Mouse (Mus musculus): ENCODE results near the gene Uchl4. TPM values are rescaled to one million over a fixed set of nuclear protein-coding genes. Genes with fewer than 3 reads are reported as not detected.

The Uchl4 gene
- polyA plus RNA-seq, 1 experiment from 2014 or later: 3.2 TPM

DNA sequence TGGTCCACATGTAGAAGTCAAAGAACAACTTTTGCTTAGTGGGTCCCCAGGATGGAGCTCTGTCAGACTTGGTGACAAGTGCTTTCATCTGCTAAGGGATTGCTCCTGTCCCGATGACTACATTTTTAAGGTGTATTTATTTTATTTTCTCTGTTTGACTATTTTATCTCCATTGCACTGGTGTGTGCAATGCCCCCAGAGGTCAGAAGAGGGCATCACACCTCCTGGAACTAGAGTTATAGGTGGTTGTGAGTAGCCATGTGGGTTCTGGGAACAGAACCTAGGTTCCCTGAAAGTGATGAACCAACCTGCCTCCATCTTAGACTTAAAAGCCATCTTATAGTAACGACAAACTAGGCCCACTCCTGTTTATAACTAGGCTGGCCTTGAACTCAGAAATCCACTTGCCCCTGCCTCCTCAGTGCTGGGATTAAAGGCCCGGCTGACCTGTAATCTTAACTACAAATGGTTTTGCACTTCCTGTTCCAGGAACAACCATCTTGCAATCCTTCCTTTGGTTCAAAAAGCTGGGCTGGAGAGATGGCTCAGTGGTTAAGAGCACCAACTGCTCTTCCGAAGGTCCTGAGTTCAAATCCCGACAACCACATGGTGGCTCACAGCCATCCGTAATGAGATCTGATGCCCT lies 43.8 kb downstream of the Uchl4 start:
- 95% methylated on average over 6 of the region's 6 CpGs for WGBS
- H3K27ac ChIP-seq (replicated peaks): no peak overlapping the region
- no peak for ATAC-seq (ENCODE audit: low FRiP score)

GRCm38 (mm10) chr9:64281105-64281780 lies 46.2 kb downstream of the Uchl4 start, which contains the start of gene Tipin:
Gene Tipin, plus strand, starts transcription at chr9:64281581.
- Histone ChIP-seq H3K36me3 (no peaks in the 10 kb centered on the region), H3K9ac (replicated peaks) (peak within 1 kb of the TSS; percentile 93), H3K4me3 (replicated peaks) (peak within 1 kb of the TSS; percentile 76), H3K4me1 (peaks cover 10% of the 10 kb centered on the region), H3K27ac (replicated peaks) (peak within 1 kb of the TSS; percentile 88), H3K4me2 (peak within 1 kb of the TSS; percentile 69), H3K27me3 (replicated peaks) (no peaks in the 10 kb centered on the region), H3K9me3 (replicated peaks) (no peaks in the 10 kb centered on the region)
- ATAC-seq (ENCODE audit: low FRiP score): peak; percentile 98
- WGBS: 2% methylated on average over 46 of the region's 46 CpGs

More for the DNA sequence above, 43.8 kb downstream of the Uchl4 start:
- no peak overlapping the region for H3K9ac ChIP-seq (replicated peaks)
- no peaks in the 10 kb centered on the region for H3K27me3 ChIP-seq (replicated peaks)
- H3K4me3 ChIP-seq (replicated peaks): no peak overlapping the region
- peaks cover 10% of the 10 kb centered on the region for H3K4me1 ChIP-seq
- H3K9me3 ChIP-seq (replicated peaks): no peaks in the 10 kb centered on the region
- H3K36me3 ChIP-seq: no peaks in the 10 kb centered on the region
- no peak overlapping the region for H3K4me2 ChIP-seq

DNA sequence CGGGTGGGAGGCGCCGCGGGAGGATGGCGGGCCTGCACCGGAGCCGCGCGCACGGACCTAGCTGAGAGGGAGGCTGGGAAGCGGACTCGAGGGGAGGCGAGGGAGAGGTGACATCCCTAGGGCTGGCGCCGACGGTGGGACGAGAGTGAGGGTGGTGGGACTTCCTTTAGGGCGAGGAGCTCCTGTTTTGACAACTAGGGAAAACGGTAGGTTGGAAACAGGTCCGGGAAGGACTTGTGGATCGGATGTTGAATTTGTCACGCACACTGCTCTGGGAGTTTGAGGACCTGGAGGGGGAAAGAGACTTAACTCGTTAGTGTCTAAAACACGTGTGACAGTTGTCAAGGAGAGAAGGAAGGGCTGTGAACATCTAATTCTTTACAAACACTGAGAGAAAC lies 46.8 kb downstream of the Uchl4 start:
- Histone ChIP-seq H3K4me3 (replicated peaks) (peak overlapping the region; percentile 76), H3K9me3 (replicated peaks) (no peaks in the 10 kb centered on the region), H3K4me2 (peak overlapping the region; percentile 69), H3K27ac (replicated peaks) (peak overlapping the region; percentile 88), H3K36me3 (no peaks in the 10 kb centered on the region), H3K4me1 (peaks cover 10% of the 10 kb centered on the region), H3K27me3 (replicated peaks) (no peaks in the 10 kb centered on the region), H3K9ac (replicated peaks) (peak overlapping the region; percentile 93)
- WGBS: under 1% methylated on average over 24 of the region's 24 CpGs
- ATAC-seq (ENCODE audit: low FRiP score): peak; percentile 86

DNA sequence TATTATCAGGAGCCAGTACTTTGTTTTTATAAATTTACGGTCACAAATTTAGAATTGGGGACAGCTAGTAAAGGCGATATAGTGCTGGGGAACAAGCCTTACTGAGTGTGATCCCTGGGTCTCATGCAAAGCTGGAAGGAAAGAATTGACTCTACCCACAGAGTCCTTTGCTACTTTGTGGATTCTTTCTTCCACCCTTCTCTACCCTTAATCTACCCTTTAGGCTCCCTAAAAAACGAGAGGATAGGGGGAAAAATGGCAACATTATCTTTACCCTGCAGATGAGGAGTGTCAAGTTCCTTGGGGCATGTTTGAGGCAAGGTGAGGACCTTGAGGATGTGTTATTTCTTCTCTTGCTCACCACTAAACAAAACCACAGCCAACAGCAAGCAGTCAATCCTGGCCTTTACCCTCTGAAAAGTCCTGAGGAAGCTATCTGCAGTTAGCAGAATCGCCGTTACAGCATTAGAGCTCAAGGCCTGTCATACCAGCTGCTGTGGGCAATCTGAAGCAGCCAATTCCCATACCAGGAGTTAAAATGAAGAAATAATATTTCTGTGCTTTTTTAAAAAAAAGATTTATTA lies 47.5 kb downstream of the Uchl4 start:
- 65% methylated on average over 5 of the region's 5 CpGs for WGBS
- H3K9me3 ChIP-seq (replicated peaks): no peaks in the 10 kb centered on the region
- peak overlapping the region; percentile 93; the same call in 1 of the 2 replicates for H3K9ac ChIP-seq (replicated peaks)
- H3K4me2 ChIP-seq: peak overlapping the region; percentile 69
- no peaks in the 10 kb centered on the region for H3K36me3 ChIP-seq
- H3K4me1 ChIP-seq: peaks cover 10% of the 10 kb centered on the region
- no peaks in the 10 kb centered on the region for H3K27me3 ChIP-seq (replicated peaks)
- peak overlapping the region; percentile 76 for H3K4me3 ChIP-seq (replicated peaks)
- no peak overlapping the region for H3K27ac ChIP-seq (replicated peaks)
- no peak for ATAC-seq (ENCODE audit: low FRiP score)

Small RNA genes within 50 kb of the gene (microRNA-seq; reads per million reads assigned to microRNA genes)
- not detected for gene Gm24106

Other genes starting within 250 kb of the Uchl4 start
- 1.8 and 3.0 TPM in 2 replicates for gene Smad6, start 213.1 kb upstream of the Uchl4 start, polyA plus RNA-seq (2015; fragmentation: Nextera tagmentation; extraction: Ambion mirVana)
- gene Lctl, start 118.1 kb upstream of the Uchl4 start, polyA plus RNA-seq (2015; fragmentation: Nextera tagmentation; extraction: Ambion mirVana): not detected in 2 replicates
- gene Zwilch, start 62.1 kb upstream of the Uchl4 start, polyA plus RNA-seq (2015; fragmentation: Nextera tagmentation; extraction: Ambion mirVana): 6.0 and 8.1 TPM in 2 replicates
- gene Rpl4, start 61.8 kb upstream of the Uchl4 start, polyA plus RNA-seq (2015; fragmentation: Nextera tagmentation; extraction: Ambion mirVana): 564 and 746 TPM in 2 replicates
- 34.9 and 37.1 TPM in 2 replicates for gene Snapc5, start 55.9 kb upstream of the Uchl4 start, polyA plus RNA-seq (2015; fragmentation: Nextera tagmentation; extraction: Ambion mirVana)
- 71.0 and 80.1 TPM in 2 replicates for gene Map2k1, start 18.4 kb downstream of the Uchl4 start, polyA plus RNA-seq (2015; fragmentation: Nextera tagmentation; extraction: Ambion mirVana)
- gene Tipin, start 46.4 kb downstream of the Uchl4 start, polyA plus RNA-seq (2015; fragmentation: Nextera tagmentation; extraction: Ambion mirVana): 65.7 and 96.3 TPM in 2 replicates
- gene Dis3l, start 106.1 kb downstream of the Uchl4 start, polyA plus RNA-seq (2015; fragmentation: Nextera tagmentation; extraction: Ambion mirVana): 20.5 and 21.8 TPM in 2 replicates
- 16.5 and 17.8 TPM in 2 replicates for gene Megf11, start 150.4 kb downstream of the Uchl4 start, polyA plus RNA-seq (2015; fragmentation: Nextera tagmentation; extraction: Ambion mirVana)